14 mouse cellular contexts compared by ENCODE assay signal in genomic region chr15:84238552-84238951, GRCm38 (mm10). TPM values are rescaled to one million over a fixed set of nuclear protein-coding genes. Genes with fewer than 3 reads are reported as not detected.
DNase-seq lines count a peak whose midpoint lies in the region; ATAC-seq and TF ChIP-seq lines count a peak whose summit lies in the region.
"Had no signal": no experiment of that assay in that cellular context is flagged by ENCODE, and none has a peak within 500 bp of the region (broad histone marks: within the 10 kb centered on the region; RNA-seq: fewer than 3 reads in every experiment).

No protein-coding gene starts in this region.

- H3K9ac ChIP-seq in forebrain, embryonic 13.5 days, result no peak overlapping the region; the same call in 1 of the 2 replicates
- no peak overlapping the region for H3K9ac ChIP-seq in lung, embryonic 16.5 days (ENCODE audit: low read length)
- no peak overlapping the region for H3K9ac ChIP-seq in intestine, embryonic 16.5 days (ENCODE audit: low read depth, low read length)
- no peak overlapping the region for H3K9ac ChIP-seq in neural tube, embryonic 14.5 days (replicated peaks; ENCODE audit: low read depth, low read length)

- no peak for TF ChIP-seq CTCF in lung, adult 2 months (IDR thresholded peaks at IDR 0.05; ENCODE audit: insufficient read depth, low read length)

- WGBS in forebrain, embryonic 13.5 days, result 17% methylated on average over 15 of the region's 15 CpGs
- WGBS in forebrain, embryonic 10.5 days, result 42% methylated on average over 15 of the region's 15 CpGs
- 22% methylated on average over 15 of the region's 15 CpGs for WGBS in lung, embryonic 16.5 days
- WGBS in lung, adult 2 months, result 45% methylated on average over 15 of the region's 15 CpGs
- 22% methylated on average over 15 of the region's 15 CpGs for WGBS in intestine, embryonic 16.5 days
- WGBS in neural tube, embryonic 14.5 days, result 16% methylated on average over 15 of the region's 15 CpGs

- H3K4me1 ChIP-seq in forebrain, embryonic 13.5 days, result peaks cover 21% of the 10 kb centered on the region
- peaks cover 50% of the 10 kb centered on the region for H3K4me1 ChIP-seq in forebrain, embryonic 10.5 days
- H3K4me1 ChIP-seq in lung, embryonic 16.5 days (replicated peaks; ENCODE audit: control insufficient read depth, insufficient read depth, low read length), result peaks cover 20% of the 10 kb centered on the region; the same call in 1 of the 2 replicates
- H3K4me1 ChIP-seq in lung, adult 2 months (ENCODE audit: control insufficient read depth, insufficient read depth, low read length), result peaks cover 11% of the 10 kb centered on the region
- peaks cover 12% of the 10 kb centered on the region for H3K4me1 ChIP-seq in intestine, embryonic 16.5 days (ENCODE audit: control insufficient read depth, insufficient read depth, low read length)
- peaks cover 19% of the 10 kb centered on the region for H3K4me1 ChIP-seq in neural tube, embryonic 14.5 days (ENCODE audit: control insufficient read depth, insufficient read depth, low read length)

- DNase-seq in forebrain, embryonic 10.5 days (ENCODE audit: extremely low spot score, low spot score), result no peak
- no peak for DNase-seq in lung, adult 2 months
- DNase-seq in layer of hippocampus, postnatal 14 days (ENCODE audit: low spot score in 2 of 2), result no peak
- DNase-seq in yolk sac, embryonic 10.5 days (ENCODE audit: low spot score), result no peak
- DNase-seq: gastrocnemius, postnatal 14 days; heart, postnatal 4 days; liver; right cerebral cortex, postnatal 4 days had no signal

- peak overlapping the region; percentile 45 for H3K4me2 ChIP-seq in forebrain, embryonic 13.5 days
- peak overlapping the region; percentile 41; the same call in 1 of the 2 replicates for H3K4me2 ChIP-seq in lung, embryonic 16.5 days (ENCODE audit: low read depth, low read length)
- 0 out of 2 replicates have a peak overlapping the region, but pooled peaks have one; percentile 14 for H3K4me2 ChIP-seq in intestine, embryonic 16.5 days (ENCODE audit: low read depth, low read length)
- peak overlapping the region; percentile 26; the same call in 1 of the 2 replicates for H3K4me2 ChIP-seq in neural tube, embryonic 14.5 days (ENCODE audit: low read depth, low read length)

- no peaks in the 10 kb centered on the region for H3K9me3 ChIP-seq in forebrain, embryonic 13.5 days (replicated peaks)
- H3K9me3 ChIP-seq in forebrain, embryonic 10.5 days, result no peaks in the 10 kb centered on the region
- no peaks in the 10 kb centered on the region for H3K9me3 ChIP-seq in lung, embryonic 16.5 days (ENCODE audit: control insufficient read depth, low read length)
- H3K9me3 ChIP-seq in intestine, embryonic 16.5 days (ENCODE audit: control insufficient read depth, low read length), result no peaks in the 10 kb centered on the region
- no peaks in the 10 kb centered on the region for H3K9me3 ChIP-seq in neural tube, embryonic 14.5 days (ENCODE audit: control insufficient read depth, low read length)

- H3K36me3 ChIP-seq in forebrain, embryonic 13.5 days (ENCODE audit: poor library complexity, severe bottlenecking), result no peaks in the 10 kb centered on the region
- no peaks in the 10 kb centered on the region for H3K36me3 ChIP-seq in forebrain, embryonic 10.5 days (replicated peaks)
- no peaks in the 10 kb centered on the region for H3K36me3 ChIP-seq in lung, embryonic 16.5 days (ENCODE audit: control insufficient read depth, insufficient read depth, low read length)
- H3K36me3 ChIP-seq in intestine, embryonic 16.5 days (ENCODE audit: control insufficient read depth, insufficient read depth, low read length), result no peaks in the 10 kb centered on the region
- H3K36me3 ChIP-seq in neural tube, embryonic 14.5 days (ENCODE audit: control insufficient read depth, insufficient read depth, low read length), result no peaks in the 10 kb centered on the region

- peaks cover 16% of the 10 kb centered on the region for H3K27me3 ChIP-seq in forebrain, embryonic 13.5 days
- H3K27me3 ChIP-seq in forebrain, embryonic 10.5 days (ENCODE audit: poor library complexity, severe bottlenecking), result peaks cover 36% of the 10 kb centered on the region
- peaks cover 4% of the 10 kb centered on the region; the same call in 1 of the 2 replicates for H3K27me3 ChIP-seq in lung, embryonic 16.5 days (ENCODE audit: control insufficient read depth, insufficient read depth, low read depth, low read length)
- no peaks in the 10 kb centered on the region; the same call in 1 of the 2 replicates for H3K27me3 ChIP-seq in intestine, embryonic 16.5 days (replicated peaks; ENCODE audit: control insufficient read depth, insufficient read depth, low read length)
- H3K27me3 ChIP-seq in neural tube, embryonic 14.5 days (ENCODE audit: control insufficient read depth, insufficient read depth, low read length), result no peaks in the 10 kb centered on the region

- no peak for ATAC-seq in forebrain, embryonic 13.5 days
- no peak for ATAC-seq in lung, embryonic 16.5 days (ENCODE audit: low read depth)
- no peak for ATAC-seq in intestine, embryonic 16.5 days
- ATAC-seq in neural tube, embryonic 14.5 days (ENCODE audit: low read depth), result no peak
- ATAC-seq: activated CD4-positive, CD25-positive, alpha-beta regulatory T cell, adult 4 months had no signal

- TF ChIP-seq POLR2A in lung, adult 2 months (IDR thresholded peaks at IDR 0.05; ENCODE audit: borderline replicate concordance, extremely low read depth, low read depth, low read length), result no peak

- no peak overlapping the region for H3K4me3 ChIP-seq in forebrain, embryonic 13.5 days
- H3K4me3 ChIP-seq in forebrain, embryonic 10.5 days, result no peak overlapping the region
- 0 out of 2 replicates have a peak overlapping the region, but pooled peaks have one; percentile 1 for H3K4me3 ChIP-seq in lung, embryonic 16.5 days (ENCODE audit: low read length)
- no peak overlapping the region for H3K4me3 ChIP-seq in lung, adult 2 months (replicated peaks; ENCODE audit: extremely low read depth, low read depth, low read length)
- no peak overlapping the region for H3K4me3 ChIP-seq in intestine, embryonic 16.5 days (ENCODE audit: low read length)
- no peak overlapping the region for H3K4me3 ChIP-seq in neural tube, embryonic 14.5 days (ENCODE audit: low read depth, low read length)
- H3K4me3 ChIP-seq: layer of hippocampus, adult 2 months had no signal

- 0 out of 2 replicates have a peak overlapping the region, but pooled peaks have one; percentile 4 for H3K27ac ChIP-seq in forebrain, embryonic 13.5 days
- no peak overlapping the region for H3K27ac ChIP-seq in forebrain, embryonic 10.5 days
- H3K27ac ChIP-seq in lung, embryonic 16.5 days (ENCODE audit: low read length), result no peak overlapping the region
- H3K27ac ChIP-seq in intestine, embryonic 16.5 days (ENCODE audit: low read length), result no peak overlapping the region
- no peak overlapping the region for H3K27ac ChIP-seq in neural tube, embryonic 14.5 days (ENCODE audit: low read depth, low read length)
- H3K27ac ChIP-seq: layer of hippocampus, adult 2 months had no signal

RNA-seq across cellular contexts. Expression of gene Parvb, which starts 6.7 kb away (rescaled TPM):
- polyA plus RNA-seq in forebrain, embryonic 13.5 days (2015; fragmentation: Nextera tagmentation; extraction: Ambion mirVana), result 2.1 and 2.6 TPM in 2 replicates
- polyA plus RNA-seq in forebrain, embryonic 10.5 days (2016; fragmentation: Nextera tagmentation; extraction: Ambion mirVana), result 3.3 and 4.4 TPM in 2 replicates
- polyA plus RNA-seq in lung, embryonic 16.5 days (2015; fragmentation: Nextera tagmentation; extraction: Ambion mirVana), result 5.2 and 5.3 TPM in 2 replicates
- 39.3 and 47.5 TPM in 2 replicates for polyA plus RNA-seq in lung, adult 2 months (2012; rRNA removed)
- polyA plus RNA-seq in intestine, embryonic 16.5 days (2015; fragmentation: Nextera tagmentation; extraction: Ambion mirVana), result 2.5 TPM in 2 replicates
- polyA plus RNA-seq in neural tube, embryonic 14.5 days (2014; fragmentation: Nextera tagmentation; extraction: Ambion mirVana), result 3.3 and 5.7 TPM in 2 replicates
- total RNA-seq in layer of hippocampus, postnatal 14 days (2021), result 10 to 100 TPM; 56.7 to 57.8 TPM

RNA-seq across cellular contexts. Expression of gene Samm50, which starts 46.5 kb away (rescaled TPM):
- polyA plus RNA-seq in forebrain, embryonic 13.5 days (2015; fragmentation: Nextera tagmentation; extraction: Ambion mirVana), result 84.4 and 91.5 TPM in 2 replicates
- 112 and 113 TPM in 2 replicates for polyA plus RNA-seq in forebrain, embryonic 10.5 days (2016; fragmentation: Nextera tagmentation; extraction: Ambion mirVana)
- 98.8 and 105 TPM in 2 replicates for polyA plus RNA-seq in lung, embryonic 16.5 days (2015; fragmentation: Nextera tagmentation; extraction: Ambion mirVana)
- 7.2 and 12.4 TPM in 2 replicates for polyA plus RNA-seq in lung, adult 2 months (2012; rRNA removed)
- polyA plus RNA-seq in intestine, embryonic 16.5 days (2015; fragmentation: Nextera tagmentation; extraction: Ambion mirVana), result 152 and 165 TPM in 2 replicates
- polyA plus RNA-seq in neural tube, embryonic 14.5 days (2014; fragmentation: Nextera tagmentation; extraction: Ambion mirVana), result 55.2 and 63.2 TPM in 2 replicates
- total RNA-seq in layer of hippocampus, postnatal 14 days (2021), result 10 to 100 TPM; 88.3 to 89.8 TPM
